Mouse (Mus musculus) liver, embryonic 14.5 days (tissue): Measurements from ENCODE around the gene Sh3d19. TPM values are rescaled to one million over a fixed set of nuclear protein-coding genes. Genes with fewer than 3 reads are reported as not detected.

Experiments used
- ATAC-seq: fragments of 200-750 bp; cut with Nextera tagmentation; 2 replicates; pipeline ENCODE4 v1.8.0; 2017; ENCODE audit warnings: moderate number of reproducible peaks, mild to moderate bottlenecking, moderate library complexity; ENCODE audit not compliant: insufficient read depth
- DNase-seq, 3 experiments: peaks; one replicate each; pipeline ENCODE4 v3.0.0-alpha.2; 2012 to 2013; ENCODE audit warnings: low read depth in 3 of 3, low spot score in 3 of 3
- H3K27ac ChIP-seq: fragments of 300-500 bp; sonication (generic); 2 replicates; pipeline ENCODE4 v1.5.1; 2014; ENCODE audit warnings: moderate library complexity, mild to moderate bottlenecking, control low read depth, inconsistent platforms
- H3K27me3 ChIP-seq: fragments of 300-500 bp; sonication (generic); 2 replicates; pipeline ENCODE4 v1.6.1; 2014; ENCODE audit warnings: mild to moderate bottlenecking, low read length, moderate library complexity; ENCODE audit not compliant: control insufficient read depth, insufficient read depth
- H3K36me3 ChIP-seq: fragments of 300-500 bp; sonication (generic); replicated peaks from 2 replicates; pipeline ENCODE4 v1.6.1; 2014; ENCODE audit warnings: low read depth; ENCODE audit not compliant: control insufficient read depth, insufficient read depth
- H3K4me1 ChIP-seq, 2 experiments: fragments of 200-500 bp in 1 of 2; fragments of 300-500 bp in 1 of 2; sonication (generic) in 1 of 2; replicated peaks; 2 replicates each; pipeline ENCODE4 v1.6.1; 2012 to 2014; ENCODE audit warnings: antibody characterized with exemption in 1 of 2, inconsistent platforms in 1 of 2, low read length in 1 of 2; ENCODE audit not compliant: control insufficient read depth in 2 of 2, insufficient read depth in 2 of 2
- H3K4me2 ChIP-seq: fragments of 300-500 bp; sonication (generic); 2 replicates; pipeline ENCODE4 v1.6.1; 2014; ENCODE audit warnings: low read depth, mild to moderate bottlenecking, control low read depth, moderate library complexity
- H3K4me3 ChIP-seq, 2 experiments: fragments of 200-500 bp in 1 of 2; fragments of 300-500 bp in 1 of 2; sonication (generic) in 1 of 2; 2 replicates each; pipeline ENCODE4 v1.5.1; 2012 to 2014; ENCODE audit warnings: low read depth in 2 of 2, low read length in 2 of 2, mild to moderate bottlenecking in 2 of 2, control low read depth in 1 of 2, inconsistent platforms in 1 of 2, moderate library complexity in 1 of 2; ENCODE audit not compliant: insufficient read depth in 1 of 2
- H3K9ac ChIP-seq: fragments of 300-500 bp; sonication (generic); replicated peaks from 2 replicates; pipeline ENCODE4 v1.6.1; 2014; ENCODE audit warnings: mild to moderate bottlenecking, control low read depth, moderate library complexity
- H3K9me3 ChIP-seq: fragments of 300-500 bp; sonication (generic); 2 replicates; pipeline ENCODE4 v1.6.1; 2016; ENCODE audit warnings: low read length, mixed read lengths; ENCODE audit not compliant: control insufficient read depth
- CTCF ChIP-seq: IDR thresholded peaks from 2 replicates; pipeline ENCODE4 v1.5.1; 2016; ENCODE audit warnings: antibody characterized with exemption, low read depth, control low read depth
- EP300 ChIP-seq: IDR thresholded peaks from 2 replicates; pipeline ENCODE4 v1.6.1; 2016; ENCODE audit warnings: antibody characterized with exemption, low read depth
- WGBS: fragments of 180-500 bp; shearing (Covaris S2); extraction: QIAGEN DNeasy Blood & Tissue Kit; methylation state at CpG from one replicate; pipeline ENCODE4 v1.1.7; 2014; ENCODE audit not compliant: insufficient replicate concordance; 5-methylcytosine and 5-hydroxymethylcytosine counted together
- polyA plus RNA-seq, 2 experiments: library from polyadenylated mRNA; depleted of rRNA in 1 of 2; stranded (reverse) in 1 of 2; unstranded in 1 of 2; fragments of >200 nt; fragmentation: Nextera tagmentation in 1 of 2; extraction: Ambion mirVana in 1 of 2; gene quantifications; 2 replicates each; pipeline versions ENCODE4 v1.2.1 to v1.2.3; 2012 to 2014

Sh3d19 gene
- 4.2 and 6.3 TPM in 2 replicates for polyA plus RNA-seq (2012; rRNA removed)
- 5.5 and 7.4 TPM in 2 replicates for polyA plus RNA-seq (2014; fragmentation: Nextera tagmentation; extraction: Ambion mirVana)

DNA sequence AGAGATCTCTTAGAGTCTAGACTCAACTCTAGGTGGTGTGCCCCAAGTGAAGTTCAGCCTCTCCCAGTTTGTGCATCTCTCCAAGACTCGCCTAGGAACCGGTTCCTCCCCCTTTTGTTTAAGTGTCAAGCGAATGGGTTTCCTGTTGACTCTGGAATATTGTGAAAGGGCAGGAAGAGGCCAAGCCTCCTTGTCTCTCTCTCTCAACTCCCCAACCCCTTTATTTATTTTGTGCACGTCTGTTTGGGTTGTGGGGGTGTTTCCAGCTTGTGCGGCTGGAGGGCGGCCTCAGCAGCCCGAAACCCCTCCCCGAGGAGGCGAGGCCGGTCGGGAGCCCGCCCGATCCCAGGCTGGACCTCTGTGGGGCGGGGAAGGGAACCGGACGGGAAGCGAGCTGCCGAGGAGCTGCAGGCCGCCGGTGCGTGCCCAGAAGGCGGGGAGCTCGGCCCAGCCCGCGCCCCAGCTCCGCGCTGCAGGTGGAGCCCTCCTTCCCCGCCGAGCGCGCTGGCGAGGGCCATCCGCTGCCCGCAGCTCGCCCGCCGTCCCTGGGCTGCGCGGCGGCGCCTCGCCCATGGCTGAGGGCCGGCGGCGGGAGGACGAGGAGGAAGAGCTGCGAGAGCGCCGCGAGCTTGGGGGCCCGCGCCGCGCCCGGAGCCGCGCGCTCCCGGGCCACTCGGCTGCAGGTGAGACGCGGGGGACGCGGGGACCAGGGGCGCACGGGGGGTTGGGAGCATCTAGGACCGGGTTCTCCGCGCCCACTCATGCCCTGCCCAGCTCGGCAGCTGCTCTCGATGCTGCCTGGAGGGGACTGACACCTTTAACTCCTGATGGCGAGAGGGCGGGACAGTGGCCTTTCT is at the start of gene Sh3d19:
TSS of gene Sh3d19 (plus strand) at position 368 of the 857 bp plus-strand sequence.
- H3K9me3 ChIP-seq = no peaks in the 10 kb centered on the region
- TF ChIP-seq CTCF = no peak
- no peak for TF ChIP-seq EP300
- peak within 1 kb of the TSS; percentile 61 to 72 for H3K4me3 ChIP-seq
- peaks cover 0 to 6% of the 10 kb centered on the region in 2 experiments; a peak in 3 of 4 replicates for H3K4me1 ChIP-seq
- peak within 1 kb of the TSS; percentile 61 for H3K9ac ChIP-seq
- H3K4me2 ChIP-seq = peak within 1 kb of the TSS; percentile 91
- H3K36me3 ChIP-seq = no peaks in the 10 kb centered on the region
- 1% methylated on average over 64 of the region's 73 CpGs for WGBS
- DNase-seq (peak in 1 of 3 experiments; percentile 36), ATAC-seq (peak; percentile 84)
- H3K27ac ChIP-seq = no peak within 1 kb of the TSS
- no peaks in the 10 kb centered on the region for H3K27me3 ChIP-seq

DNA sequence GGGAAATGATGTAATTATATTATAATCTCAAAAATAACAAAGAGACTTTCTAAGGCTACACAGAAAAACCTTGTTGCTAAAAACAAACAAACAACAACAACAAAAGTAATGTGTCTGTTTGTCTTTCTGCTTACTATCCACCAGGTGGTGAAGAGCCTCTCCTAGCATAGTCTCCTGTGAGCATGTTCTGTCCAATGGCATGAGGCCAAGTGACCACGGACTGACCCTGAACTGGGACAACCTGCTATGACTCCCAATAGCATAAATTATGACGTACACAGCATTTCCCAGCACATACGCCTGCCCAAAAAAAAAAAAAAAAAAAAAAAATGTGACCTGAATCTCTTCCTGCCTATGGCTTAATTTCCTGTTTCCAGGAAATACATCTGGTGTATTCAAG is 48.6 kb upstream of the Sh3d19 start:
- no peak for TF ChIP-seq EP300
- TF ChIP-seq CTCF = no peak
- Histone ChIP-seq H3K4me1 (no peaks in the 10 kb centered on the region), H3K27ac (no peak overlapping the region), H3K27me3 (no peaks in the 10 kb centered on the region), H3K9ac (no peak overlapping the region), H3K4me3 (no peak overlapping the region), H3K36me3 (no peaks in the 10 kb centered on the region), H3K9me3 (no peaks in the 10 kb centered on the region), H3K4me2 (no peak overlapping the region)
- ATAC-seq (no peak), DNase-seq (no peak)
- WGBS = 63% methylated on average over 3 of the region's 3 CpGs

DNA sequence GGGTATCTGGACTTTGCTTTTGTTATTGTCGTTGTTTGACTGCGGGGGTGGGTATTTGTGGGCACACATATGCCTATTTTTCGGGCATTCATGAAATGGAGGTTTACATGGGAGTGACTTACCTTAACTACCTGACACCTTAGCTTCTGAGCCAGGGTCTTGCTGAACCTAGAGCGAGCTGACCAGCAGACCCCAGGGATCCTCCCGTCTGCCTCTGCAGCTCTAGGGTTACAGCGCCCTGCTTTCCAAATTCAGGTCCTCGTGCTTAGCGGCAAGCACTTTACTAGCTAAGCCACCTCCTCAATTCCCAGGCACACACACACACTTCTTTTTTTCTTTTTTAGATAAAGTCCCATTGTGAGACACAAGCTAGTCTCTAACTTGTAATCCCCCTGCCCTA is 47.6 kb upstream of the Sh3d19 start:
- no peaks in the 10 kb centered on the region for H3K9me3 ChIP-seq
- DNase-seq (no peak), ATAC-seq (no peak)
- H3K27me3 ChIP-seq = no peaks in the 10 kb centered on the region
- H3K27ac ChIP-seq = no peak overlapping the region
- H3K4me1 ChIP-seq = no peaks in the 10 kb centered on the region
- no peak for TF ChIP-seq CTCF
- TF ChIP-seq EP300 = no peak
- WGBS = 71% methylated on average over 8 of the region's 8 CpGs
- no peak overlapping the region for H3K4me2 ChIP-seq
- no peak overlapping the region for H3K4me3 ChIP-seq
- no peaks in the 10 kb centered on the region for H3K36me3 ChIP-seq
- H3K9ac ChIP-seq = no peak overlapping the region

DNA sequence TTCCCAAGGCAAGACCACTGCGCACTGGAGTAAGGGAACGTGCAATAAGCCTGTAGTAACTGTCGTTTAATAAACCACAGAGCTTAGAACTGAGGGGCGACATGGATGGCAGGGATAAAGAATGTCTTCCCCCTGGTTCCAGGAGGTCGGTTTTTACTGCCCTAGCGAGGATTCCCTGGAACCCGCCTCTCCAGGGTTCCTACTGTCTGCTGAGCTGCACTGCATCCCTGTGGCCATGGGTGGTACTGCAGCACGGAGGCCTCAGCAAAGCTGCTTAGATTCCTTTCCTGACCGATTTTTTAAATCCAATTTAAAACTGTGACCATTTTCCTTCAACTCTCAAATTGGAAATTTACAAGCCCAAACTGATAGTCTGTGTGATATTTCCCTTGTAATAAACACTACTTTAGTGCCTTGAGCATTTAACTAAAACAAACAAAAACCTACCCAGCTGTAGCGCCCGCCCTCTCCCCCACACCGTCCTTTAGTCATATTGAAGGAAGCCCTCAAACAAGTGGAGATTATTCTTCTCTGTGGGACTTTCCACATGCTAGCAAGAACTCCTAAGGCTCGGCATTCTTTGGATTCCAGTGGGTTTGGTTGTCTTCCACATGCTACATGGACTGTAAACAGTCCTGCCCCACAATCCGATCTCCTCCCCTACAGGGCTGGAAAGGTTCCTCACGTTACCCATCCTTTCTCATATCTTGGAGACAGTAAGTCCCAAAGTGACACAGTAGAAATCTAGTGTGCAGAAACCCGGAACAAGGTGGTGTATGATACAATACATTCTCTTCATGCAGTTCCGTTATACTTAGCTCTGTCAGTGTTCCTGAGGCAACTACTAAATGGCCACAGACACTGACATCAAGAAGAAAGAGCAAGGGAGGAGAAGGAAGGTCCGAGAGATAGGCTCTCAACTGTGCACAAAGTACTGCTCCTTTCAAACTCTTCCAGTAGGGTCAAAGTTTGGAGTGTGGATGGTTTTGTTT is 46.7 kb upstream of the Sh3d19 start:
- ATAC-seq (no peak), DNase-seq (peak; percentile 13 to 22 (median 17))
- Histone ChIP-seq H3K9me3 (no peaks in the 10 kb centered on the region), H3K4me3 (no peak overlapping the region), H3K27ac (no peak overlapping the region), H3K9ac (no peak overlapping the region), H3K4me1 (no peaks in the 10 kb centered on the region), H3K4me2 (no peak overlapping the region), H3K36me3 (no peaks in the 10 kb centered on the region), H3K27me3 (no peaks in the 10 kb centered on the region)
- TF ChIP-seq EP300 (no peak), CTCF (peak; percentile 95)
- 37% methylated on average over 18 of the region's 18 CpGs for WGBS

DNA sequence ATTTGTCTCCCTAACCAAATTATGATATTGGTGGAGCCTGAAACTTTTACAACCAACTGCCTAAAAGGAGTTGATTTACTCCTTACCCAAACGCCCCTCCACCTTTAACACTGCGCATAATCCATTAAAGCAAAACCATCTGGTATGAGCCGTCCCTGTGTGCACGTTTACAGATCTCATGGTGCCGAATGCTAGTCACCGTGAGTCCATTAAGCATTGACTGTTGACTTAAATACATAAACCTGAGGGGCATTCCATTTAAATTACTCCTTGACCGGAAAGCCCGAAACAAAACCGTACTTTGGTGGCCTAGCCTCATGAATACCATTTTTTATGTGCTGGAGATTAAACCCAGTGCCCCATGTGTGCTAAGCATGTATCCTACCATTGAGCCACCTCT is 43.6 kb upstream of the Sh3d19 start:
- Histone ChIP-seq H3K4me2 (no peak overlapping the region), H3K9me3 (no peaks in the 10 kb centered on the region), H3K27ac (no peak overlapping the region), H3K4me3 (no peak overlapping the region), H3K4me1 (no peaks in the 10 kb centered on the region), H3K27me3 (no peaks in the 10 kb centered on the region), H3K9ac (no peak overlapping the region), H3K36me3 (no peaks in the 10 kb centered on the region)
- DNase-seq (no peak), ATAC-seq (no peak)
- 76% methylated on average over 9 of the region's 9 CpGs for WGBS
- TF ChIP-seq CTCF (no peak), EP300 (no peak)
